8 mouse cellular contexts compared by ENCODE assay signal in genomic region chr9:95559059-95559935, GRCm38 (mm10). TPM values are rescaled to one million over a fixed set of nuclear protein-coding genes. Genes with fewer than 3 reads are reported as not detected.
DNase-seq lines count a peak whose midpoint lies in the region; ATAC-seq and TF ChIP-seq lines count a peak whose summit lies in the region.

Paqr9 (plus strand) TSS chr9:95559657.

- H3K9me3 ChIP-seq in embryonic facial prominence, embryonic 10.5 days: no peaks in the 10 kb centered on the region
- H3K9me3 ChIP-seq in heart, embryonic 11.5 days (replicated peaks; ENCODE audit: control insufficient read depth, low read length): no peaks in the 10 kb centered on the region; the same call in 1 of the 2 replicates
- no peaks in the 10 kb centered on the region for H3K9me3 ChIP-seq in kidney, embryonic 14.5 days (ENCODE audit: control insufficient read depth, low read length)

- H3K4me2 ChIP-seq in heart, embryonic 11.5 days: peak within 1 kb of the TSS; percentile 96
- H3K4me2 ChIP-seq in kidney, embryonic 14.5 days (replicated peaks; ENCODE audit: low read depth, low read length): peak within 1 kb of the TSS; percentile 99

- H3K79me2 ChIP-seq in liver, adult 2 months (ENCODE audit: control insufficient read depth, insufficient read depth, low read length): peaks cover 23% of the 10 kb centered on the region; the same call in 1 of the 2 replicates

- no peaks in the 10 kb centered on the region for H3K36me3 ChIP-seq in thymus, adult 2 months (ENCODE audit: control insufficient read depth, insufficient read depth, low read length)
- no peaks in the 10 kb centered on the region for H3K36me3 ChIP-seq in embryonic facial prominence, embryonic 10.5 days (replicated peaks)
- no peaks in the 10 kb centered on the region for H3K36me3 ChIP-seq in heart, embryonic 11.5 days (ENCODE audit: control insufficient read depth, insufficient read depth, low read length)
- H3K36me3 ChIP-seq in kidney, embryonic 14.5 days (ENCODE audit: control insufficient read depth, insufficient read depth, low read length): no peaks in the 10 kb centered on the region
- peaks cover 25% of the 10 kb centered on the region for H3K36me3 ChIP-seq in liver, adult 2 months (ENCODE audit: control insufficient read depth, insufficient read depth, low read length)

- H3K4me1 ChIP-seq in thymus, adult 2 months (replicated peaks; ENCODE audit: control insufficient read depth, insufficient read depth, low read length): no peaks in the 10 kb centered on the region; the same call in 1 of the 2 replicates
- H3K4me1 ChIP-seq in embryonic facial prominence, embryonic 10.5 days: peaks cover 16% of the 10 kb centered on the region
- peaks cover 5% of the 10 kb centered on the region; the same call in 1 of the 2 replicates for H3K4me1 ChIP-seq in heart, embryonic 11.5 days (ENCODE audit: control insufficient read depth, insufficient read depth, low read length)
- H3K4me1 ChIP-seq in kidney, embryonic 14.5 days (ENCODE audit: control insufficient read depth, insufficient read depth, low read length): peaks cover 5% of the 10 kb centered on the region; the same call in 1 of the 2 replicates
- H3K4me1 ChIP-seq in liver, adult 2 months (ENCODE audit: control insufficient read depth, insufficient read depth, low read length): peaks cover 29% of the 10 kb centered on the region

- no peak; the same call in 1 of the 2 replicates for ATAC-seq in heart, embryonic 11.5 days (replicated peaks; ENCODE audit: insufficient number of reproducible peaks, low FRiP score, low TSS enrichment)
- ATAC-seq in kidney, embryonic 14.5 days (ENCODE audit: low FRiP score, low TSS enrichment): peak; percentile 67
- ATAC-seq in inflammation-experienced regulatory T-cells, adult 6 months: no peak

- TF ChIP-seq CTCF in thymus, adult 2 months (IDR thresholded peaks at IDR 0.05; ENCODE audit: borderline replicate concordance, control insufficient read depth, extremely low read depth, insufficient read depth, low read length, poor library complexity): no peak
- TF ChIP-seq CTCF in liver, adult 2 months (IDR thresholded peaks at IDR 0.05; ENCODE audit: low read depth, low read length): no peak

- H3K27me3 ChIP-seq in thymus, adult 2 months (ENCODE audit: control insufficient read depth, insufficient read depth, low read length): peaks cover 12% of the 10 kb centered on the region; the same call in 1 of the 2 replicates
- peaks cover 99% of the 10 kb centered on the region for H3K27me3 ChIP-seq in embryonic facial prominence, embryonic 10.5 days (replicated peaks; ENCODE audit: low read depth, poor library complexity, severe bottlenecking)
- peaks cover 60% of the 10 kb centered on the region for H3K27me3 ChIP-seq in heart, embryonic 11.5 days (ENCODE audit: control insufficient read depth, insufficient read depth, low read length)
- peaks cover 59% of the 10 kb centered on the region for H3K27me3 ChIP-seq in kidney, embryonic 14.5 days (ENCODE audit: control insufficient read depth, insufficient read depth, low read length)
- H3K27me3 ChIP-seq in liver, adult 2 months (ENCODE audit: control insufficient read depth, insufficient read depth, low read length): no peaks in the 10 kb centered on the region

- H3K27ac ChIP-seq in thymus, adult 2 months (ENCODE audit: control insufficient read depth, insufficient read depth, low read length): no peak within 1 kb of the TSS
- peak within 1 kb of the TSS; percentile 73 for H3K27ac ChIP-seq in embryonic facial prominence, embryonic 10.5 days (replicated peaks)
- no peak within 1 kb of the TSS for H3K27ac ChIP-seq in heart, embryonic 11.5 days (ENCODE audit: low read depth, low read length)
- no peak within 1 kb of the TSS for H3K27ac ChIP-seq in kidney, embryonic 14.5 days (ENCODE audit: low read depth, low read length)
- H3K27ac ChIP-seq in liver, adult 2 months (replicated peaks; ENCODE audit: insufficient read depth, low read depth, low read length): peak within 1 kb of the TSS; percentile 99

- DNase-seq in thymus, adult 2 months: no peak
- no peak for DNase-seq in thymus, postnatal 0 days (ENCODE audit: low spot score)
- DNase-seq in embryonic facial prominence, embryonic 10.5 days (ENCODE audit: low spot score): peak; percentile 57
- peak; percentile 63 for DNase-seq in liver, adult 2 months (ENCODE audit: extremely low read depth, low read depth, low spot score)
- peak; percentile 69 for DNase-seq in retina, postnatal 1 day

- no peak for TF ChIP-seq POLR2A in thymus, adult 2 months (IDR thresholded peaks at IDR 0.05; ENCODE audit: control insufficient read depth, extremely low read depth, insufficient read depth, low read length, poor library complexity)
- 0 out of 2 replicates have a peak, but pooled peaks have one; percentile 21 for TF ChIP-seq POLR2A in liver, adult 2 months (IDR thresholded peaks at IDR 0.05; ENCODE audit: extremely low read depth, insufficient read depth, low read length)

- H3K9ac ChIP-seq in heart, embryonic 11.5 days (ENCODE audit: low read depth, low read length): peak within 1 kb of the TSS; percentile 50; the same call in 1 of the 2 replicates
- peak within 1 kb of the TSS; percentile 51 for H3K9ac ChIP-seq in kidney, embryonic 14.5 days (ENCODE audit: low read depth, low read length)
- peak within 1 kb of the TSS; percentile 96 for H3K9ac ChIP-seq in liver, adult 2 months (ENCODE audit: low read depth, low read length)

- H3K4me3 ChIP-seq in thymus, adult 2 months (ENCODE audit: control insufficient read depth, insufficient read depth, low read length): peak within 1 kb of the TSS; percentile 11; the same call in 1 of the 2 replicates
- H3K4me3 ChIP-seq in embryonic facial prominence, embryonic 10.5 days: peak within 1 kb of the TSS; percentile 69
- peak within 1 kb of the TSS; percentile 67 for H3K4me3 ChIP-seq in heart, embryonic 11.5 days (ENCODE audit: low read depth, low read length)
- peak within 1 kb of the TSS; percentile 53 for H3K4me3 ChIP-seq in kidney, embryonic 14.5 days (ENCODE audit: low read length)
- H3K4me3 ChIP-seq in liver, adult 2 months (ENCODE audit: insufficient read depth, low read depth, low read length): peak within 1 kb of the TSS; percentile 77

- 8% methylated on average over 117 of the region's 118 CpGs for whole genome bisulfite sequencing in thymus, adult 2 months
- WGBS in embryonic facial prominence, embryonic 10.5 days: 3% methylated on average over 111 of the region's 118 CpGs
- 1% methylated on average over 79 of the region's 118 CpGs for WGBS in heart, embryonic 11.5 days (ENCODE audit: insufficient replicate concordance)
- under 1% methylated on average over 56 of the region's 118 CpGs for WGBS in kidney, embryonic 14.5 days
- whole genome bisulfite sequencing in liver, adult 2 months: 8% methylated on average over 102 of the region's 118 CpGs

RNA-seq across cellular contexts. Expression of gene Paqr9, which starts in this region (rescaled TPM):
- polyA plus RNA-seq in thymus, adult 2 months (2012; rRNA removed): 4.9 and 5.9 TPM in 2 replicates
- polyA plus RNA-seq in thymus, postnatal 0 days (2015; fragmentation: Nextera tagmentation; extraction: Ambion mirVana): 0.03 and 0.04 TPM in 2 replicates
- polyA plus RNA-seq in embryonic facial prominence, embryonic 10.5 days (2016; fragmentation: Nextera tagmentation; extraction: Ambion mirVana): 0.16 and 0.19 TPM in 2 replicates
- polyA plus RNA-seq in heart, embryonic 11.5 days (2014; fragmentation: Nextera tagmentation; extraction: Ambion mirVana): 0.70 and 0.86 TPM in 2 replicates
- polyA plus RNA-seq in kidney, embryonic 14.5 days (2014; fragmentation: Nextera tagmentation; extraction: Ambion mirVana): 0.46 and 0.54 TPM in 2 replicates
- 56.1 and 56.8 TPM in 2 replicates for total RNA-seq in liver, adult 2 months (2014; rRNA removed)
- 107 and 154 TPM in 2 replicates for polyA plus RNA-seq in liver, adult 2 months (2012; rRNA removed)
- polyA plus RNA-seq in inflammation-experienced regulatory T-cells, adult 6 months (2017; shearing (Covaris generic)): not detected

Comparison
In these comparisons a context has a peak if more than half of its experiments do, and no peak if none do; other contexts are left out.
1. RNA of gene Paqr9 (polyA plus RNA-seq): 107 to 154 TPM in liver, adult 2 months; 4.9 to 5.9 TPM in thymus, adult 2 months, 0.70 to 0.86 TPM in heart, embryonic 11.5 days, 0.46 to 0.54 TPM in kidney, embryonic 14.5 days, 0.16 to 0.19 TPM in embryonic facial prominence, embryonic 10.5 days, 0.03 to 0.04 TPM in thymus, postnatal 0 days and not detected in inflammation-experienced regulatory T-cells, adult 6 months; every median in the first group is over 10 times any median in the second.
2. Peak in DNase-seq, H3K4me3 ChIP-seq and H3K27ac ChIP-seq in embryonic facial prominence, embryonic 10.5 days; RNA of the gene not detected or under 1 TPM.
3. Peak in ATAC-seq, H3K4me3 ChIP-seq, H3K9ac ChIP-seq and H3K4me2 ChIP-seq in kidney, embryonic 14.5 days; RNA of the gene not detected or under 1 TPM.
4. DNase-seq: peak in liver, adult 2 months (single experiment) and retina, postnatal 1 day (single experiment); none in thymus, adult 2 months (single experiment) and thymus, postnatal 0 days (single experiment).
5. H3K4me3 ChIP-seq: peak in every context shown above with its lines; median percentile 77 in liver, adult 2 months; 69 in embryonic facial prominence, embryonic 10.5 days; 67 in heart, embryonic 11.5 days; 53 in kidney, embryonic 14.5 days; 11 in thymus, adult 2 months.
6. Peak in every context shown above with its lines, with median percentiles within 50 percentile points of each other: H3K9ac ChIP-seq.